24 mouse cellular contexts compared by ENCODE assay signal in genomic region chr1:166172992-166173391, GRCm38 (mm10). TPM values are rescaled to one million over a fixed set of nuclear protein-coding genes. Genes with fewer than 3 reads are reported as not detected.
DNase-seq lines count a peak whose midpoint lies in the region; ATAC-seq lines count a peak whose summit lies in the region.
"Had no signal": no experiment of that assay in that cellular context is flagged by ENCODE, and none has a peak within 500 bp of the region (broad histone marks: within the 10 kb centered on the region; RNA-seq: fewer than 3 reads in every experiment).

No protein-coding gene starts in this region.

- ATAC-seq in forebrain, embryonic 11.5 days (replicated peaks; ENCODE audit: low FRiP score) = no peak
- no peak for ATAC-seq in forebrain, embryonic 13.5 days
- ATAC-seq: activated CD4-positive, CD25-positive, alpha-beta regulatory T cell, adult 4 months; CD4-positive, CD25-positive, alpha-beta regulatory T cell, adult 4 months; forebrain, embryonic 15.5 days; forebrain, postnatal 0 days; Patski had no signal

- no peaks in the 10 kb centered on the region for H3K36me3 ChIP-seq in forebrain, embryonic 11.5 days (ENCODE audit: control insufficient read depth, insufficient read depth, low read length)
- no peaks in the 10 kb centered on the region for H3K36me3 ChIP-seq in forebrain, embryonic 13.5 days (ENCODE audit: poor library complexity, severe bottlenecking)
- H3K36me3 ChIP-seq: embryonic facial prominence, embryonic 10.5 days; embryonic facial prominence, embryonic 12.5 days; forebrain, embryonic 12.5 days; forebrain, embryonic 15.5 days; G1E had no signal

- H3K27ac ChIP-seq in forebrain, embryonic 11.5 days (ENCODE audit: low read depth, low read length) = no peak overlapping the region
- H3K27ac ChIP-seq in forebrain, embryonic 13.5 days = no peak overlapping the region
- H3K27ac ChIP-seq: embryonic facial prominence, embryonic 10.5 days; embryonic facial prominence, embryonic 12.5 days; forebrain, embryonic 12.5 days; forebrain, embryonic 15.5 days had no signal

- H3K4me2 ChIP-seq in forebrain, embryonic 11.5 days (ENCODE audit: low read depth, low read length, severe bottlenecking) = no peak overlapping the region
- no peak overlapping the region for H3K4me2 ChIP-seq in forebrain, embryonic 13.5 days
- H3K4me2 ChIP-seq: embryonic facial prominence, embryonic 12.5 days; forebrain, embryonic 12.5 days; forebrain, embryonic 15.5 days had no signal

- H3K4me1 ChIP-seq in forebrain, embryonic 11.5 days (replicated peaks; ENCODE audit: control insufficient read depth, insufficient read depth, low read length) = no peaks in the 10 kb centered on the region
- H3K4me1 ChIP-seq in forebrain, embryonic 13.5 days = no peaks in the 10 kb centered on the region
- H3K4me1 ChIP-seq: embryonic facial prominence, embryonic 10.5 days; embryonic facial prominence, embryonic 12.5 days; forebrain, embryonic 12.5 days; forebrain, embryonic 15.5 days had no signal

- H3K27me3 ChIP-seq in forebrain, embryonic 11.5 days (ENCODE audit: control insufficient read depth, insufficient read depth, low read length) = no peaks in the 10 kb centered on the region
- no peaks in the 10 kb centered on the region for H3K27me3 ChIP-seq in forebrain, embryonic 13.5 days
- H3K27me3 ChIP-seq: CH12.LX; embryonic facial prominence, embryonic 12.5 days; forebrain, embryonic 12.5 days; forebrain, embryonic 15.5 days had no signal

- 92% methylated on average over 3 of the region's 3 CpGs for WGBS in forebrain, embryonic 11.5 days
- 79% methylated on average over 3 of the region's 3 CpGs for WGBS in forebrain, embryonic 13.5 days

- DNase-seq in adrenal gland, adult 2 months = peak; percentile 10
- no peak for DNase-seq in adrenal gland, adult (ENCODE audit: inconsistent age in 2 of 2, low spot score in 1 of 2)
- DNase-seq in forebrain, embryonic 11.5 days (ENCODE audit: low spot score) = peak; percentile 30
- peak; percentile 4 to 34 for DNase-seq in spleen, postnatal 4 days (ENCODE audit: low spot score in 2 of 2)
- DNase-seq in spleen, adult 18-20 months = no peak
- DNase-seq: adrenal gland, adult 8-10 months; adrenal gland, postnatal 25 days; B cell, adult 2 months; cerebellum, adult 11-12 months; cerebellum, adult 2 months; cerebellum, adult 9-10 months; cerebellum, postnatal 10 days; forebrain, postnatal 0 days had no signal

- H3K9ac ChIP-seq in forebrain, embryonic 11.5 days (ENCODE audit: low read length) = no peak overlapping the region
- H3K9ac ChIP-seq in forebrain, embryonic 13.5 days = no peak overlapping the region
- H3K9ac ChIP-seq: embryonic facial prominence, embryonic 12.5 days; forebrain, embryonic 12.5 days; forebrain, embryonic 15.5 days; forebrain, postnatal 0 days had no signal

- H3K9me3 ChIP-seq in forebrain, embryonic 11.5 days (ENCODE audit: control insufficient read depth, low read length) = no peaks in the 10 kb centered on the region
- no peaks in the 10 kb centered on the region for H3K9me3 ChIP-seq in forebrain, embryonic 13.5 days (replicated peaks)
- H3K9me3 ChIP-seq: embryonic facial prominence, embryonic 10.5 days; embryonic facial prominence, embryonic 12.5 days; forebrain, embryonic 12.5 days; forebrain, embryonic 15.5 days; G1E had no signal

- H3K4me3 ChIP-seq in forebrain, embryonic 11.5 days (ENCODE audit: low read depth, low read length) = no peak overlapping the region
- H3K4me3 ChIP-seq in forebrain, embryonic 13.5 days = no peak overlapping the region
- H3K4me3 ChIP-seq: embryonic facial prominence, embryonic 10.5 days; embryonic facial prominence, embryonic 12.5 days; forebrain, embryonic 12.5 days; forebrain, embryonic 15.5 days had no signal

RNA-seq across cellular contexts. Expression of gene Gpa33, which starts 43.0 kb away (rescaled TPM):
- under 1 TPM; 0.20 to 0.38 TPM for total RNA-seq in adrenal gland, adult 2 months (2021)
- polyA plus RNA-seq in adrenal gland, adult 2 months (2012; rRNA removed) = 0.66 and 0.78 TPM in 2 replicates
- polyA plus RNA-seq in forebrain, embryonic 11.5 days (2014; fragmentation: Nextera tagmentation; extraction: Ambion mirVana) = 0.12 and 0.20 TPM in 2 replicates
- not detected in 2 replicates for polyA plus RNA-seq in forebrain, embryonic 13.5 days (2015; fragmentation: Nextera tagmentation; extraction: Ambion mirVana)
- polyA plus RNA-seq: activated CD4-positive, CD25-positive, alpha-beta regulatory T cell, adult 4 months; CD4-positive, CD25-positive, alpha-beta regulatory T cell, adult 4 months; cerebellum, adult 2 months; cortical plate, adult 2 months; forebrain, embryonic 12.5 days; forebrain, embryonic 15.5 days; G1E; Patski had no signal

RNA-seq across cellular contexts. Expression of gene Dusp27, which starts 45.3 kb away (rescaled TPM):
- total RNA-seq in adrenal gland, adult 2 months (2021) = under 1 TPM; 0.07 to 0.12 TPM
- 0.03 and 0.10 TPM in 2 replicates for polyA plus RNA-seq in adrenal gland, adult 2 months (2012; rRNA removed)
- polyA plus RNA-seq in forebrain, embryonic 11.5 days (2014; fragmentation: Nextera tagmentation; extraction: Ambion mirVana) = 1.8 and 2.2 TPM in 2 replicates
- 0.68 and 0.80 TPM in 2 replicates for polyA plus RNA-seq in forebrain, embryonic 13.5 days (2015; fragmentation: Nextera tagmentation; extraction: Ambion mirVana)
- total RNA-seq: adrenal gland, postnatal 25 days; CH12.LX had no signal
- polyA plus RNA-seq: activated CD4-positive, CD25-positive, alpha-beta regulatory T cell, adult 4 months; CD4-positive, CD25-positive, alpha-beta regulatory T cell, adult 4 months; G1E; Patski had no signal

Comparison
In these comparisons a context has a peak if more than half of its experiments do, and no peak if none do; other contexts are left out.
1. DNase-seq: peak in adrenal gland, adult 2 months (single experiment), forebrain, embryonic 11.5 days (single experiment) and spleen, postnatal 4 days (2 of 2); none in adrenal gland, adult (0 of 2) and spleen, adult 18-20 months (0 of 2).